Mouse (Mus musculus): ENCODE data around the gene Sergef.

Sergef gene

DNA sequence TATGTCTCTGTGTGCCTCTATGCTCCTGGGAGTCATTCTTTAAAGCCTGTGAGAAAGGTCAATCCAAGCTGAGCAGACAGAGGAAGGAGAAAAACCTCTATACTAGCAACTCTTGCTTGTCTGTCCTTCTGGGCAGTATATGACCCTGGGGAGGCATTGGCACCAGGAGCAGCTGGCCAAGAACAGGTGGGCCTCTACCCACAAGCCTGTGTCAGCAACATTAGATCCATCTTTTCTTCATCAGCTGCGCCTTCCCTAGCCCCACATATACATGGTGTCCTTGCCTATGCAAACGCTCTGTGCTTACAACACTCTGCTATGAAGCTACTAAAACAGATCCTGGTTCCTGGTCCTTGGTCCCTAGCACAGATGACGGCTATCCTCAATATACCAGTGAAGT is 97.5 kb downstream of the Sergef start:
- no peak for DNase-seq (ENCODE audit: low spot score in 2 of 2)

DNA sequence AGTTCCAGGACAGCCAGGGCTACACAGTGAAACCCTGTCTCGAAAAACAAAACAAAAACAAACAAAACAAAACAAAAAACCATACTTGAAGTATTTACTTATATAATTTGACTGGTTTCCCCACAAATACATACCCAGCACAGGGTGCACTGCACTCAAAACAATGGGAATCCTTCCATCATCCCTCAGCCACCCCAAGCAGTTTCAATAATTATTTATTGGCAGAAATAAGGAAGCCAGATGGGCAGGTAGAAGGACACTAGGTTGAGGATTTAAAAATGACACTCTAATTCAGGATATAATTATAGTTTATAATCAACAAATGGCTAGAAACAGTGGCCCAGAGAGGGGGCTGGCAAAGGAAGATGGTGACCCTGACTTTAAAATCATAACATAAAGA is 99.0 kb downstream of the Sergef start:
- DNase-seq (ENCODE audit: low spot score in 2 of 2) = no peak

DNA sequence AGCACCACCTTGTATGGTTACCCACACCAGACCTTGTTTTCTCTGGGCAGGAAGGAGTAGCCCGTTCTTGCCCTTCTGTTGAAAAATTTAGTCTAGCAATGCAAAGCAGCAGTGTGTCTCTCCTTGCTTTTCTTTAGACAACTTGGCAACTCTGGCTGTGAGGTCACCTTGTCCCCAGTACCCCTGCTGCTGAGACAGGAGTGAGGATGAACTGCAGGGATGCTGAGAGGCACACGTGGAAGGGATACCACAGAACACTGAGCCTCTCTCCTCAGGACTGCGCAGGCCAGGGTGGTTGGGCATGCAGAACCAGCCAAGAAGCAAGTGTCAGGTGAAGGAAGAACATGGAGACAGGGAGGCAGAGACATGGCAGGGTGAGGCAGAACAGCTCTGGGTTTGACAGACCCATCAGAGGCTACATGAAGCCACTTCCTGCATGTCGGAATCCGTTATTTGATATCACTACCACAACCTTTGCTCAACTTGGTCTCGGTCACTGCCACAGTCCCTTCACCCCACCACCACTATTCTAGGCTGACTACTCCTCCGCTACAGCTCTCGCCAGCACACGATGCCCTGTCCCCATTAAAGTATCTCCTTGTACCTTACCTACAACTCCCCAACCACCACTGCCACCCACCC is 103.0 kb downstream of the Sergef start:
- no peak for DNase-seq (ENCODE audit: low spot score in 2 of 2)

DNA sequence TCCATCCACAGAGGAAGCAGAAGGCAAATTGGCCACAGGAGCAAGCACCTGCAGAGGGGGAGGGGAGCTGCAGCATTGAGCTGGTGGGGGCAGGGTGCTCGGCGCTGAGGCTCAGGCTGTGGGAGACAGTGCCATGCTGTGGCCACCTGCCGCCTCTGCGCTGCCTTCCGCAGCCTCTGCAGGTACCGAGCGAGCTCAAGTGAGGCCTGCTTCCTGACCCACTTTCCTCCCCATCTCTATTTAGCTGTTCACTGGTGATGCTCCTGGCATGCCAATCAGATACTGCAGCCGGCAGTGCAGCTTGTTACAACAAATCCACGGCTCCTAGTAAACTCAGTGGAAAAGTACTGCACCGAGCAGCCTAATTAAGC is 104.2 kb downstream of the Sergef start:
- peak; percentile 77 to 79 for DNase-seq (ENCODE audit: low spot score in 2 of 2)

DNA sequence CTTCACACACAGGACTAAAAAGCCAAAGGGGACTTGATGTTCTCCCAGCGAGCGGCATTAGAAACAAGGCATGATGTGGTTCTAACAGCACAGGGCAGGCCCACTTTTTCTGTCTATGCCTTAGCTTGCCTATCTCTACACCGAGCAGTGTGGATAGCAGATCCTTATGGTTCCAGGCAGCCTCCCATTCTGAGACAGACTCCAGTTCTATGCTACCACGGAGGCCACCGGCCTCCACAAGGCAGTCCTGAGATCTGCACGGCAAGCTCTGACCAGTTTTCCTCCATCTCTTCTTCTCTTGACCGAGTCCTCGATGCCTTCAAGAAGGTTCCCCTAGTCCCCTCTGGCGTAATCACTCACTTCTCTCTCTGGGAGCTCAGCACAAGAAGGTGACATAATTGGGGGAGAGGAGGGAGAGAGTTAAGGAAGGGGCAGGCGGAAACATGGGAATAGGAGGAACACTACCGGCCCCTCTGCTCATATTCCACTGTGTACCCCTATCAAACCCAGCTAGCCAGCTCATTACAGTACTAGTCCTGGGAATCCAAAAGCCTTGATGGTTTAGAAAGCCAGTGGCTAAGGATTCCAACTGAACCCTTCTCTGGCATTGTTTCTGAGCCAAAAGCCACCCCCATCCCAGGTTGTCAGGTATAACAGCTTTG is 104.7 kb downstream of the Sergef start:
- no peak for DNase-seq (ENCODE audit: low spot score in 2 of 2)

DNA sequence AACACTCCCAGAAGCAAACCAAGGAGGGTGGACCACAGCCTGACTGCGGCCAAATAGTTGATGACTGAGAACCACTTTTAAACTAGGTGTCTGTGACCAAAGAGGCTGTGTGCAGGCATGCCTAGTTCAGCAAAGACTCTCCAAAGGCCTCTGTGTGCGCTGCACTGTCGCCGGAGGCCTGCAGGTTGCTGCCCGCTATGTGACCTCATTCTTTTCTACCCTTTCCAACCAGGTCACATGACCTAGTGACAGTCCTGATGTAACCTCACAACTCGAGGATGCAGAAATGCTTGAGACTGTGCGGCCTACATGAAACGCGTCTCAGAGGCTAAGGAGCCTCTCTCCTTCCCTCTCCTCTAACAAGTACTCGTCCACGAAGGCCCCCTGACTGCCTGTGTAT is 106.1 kb downstream of the Sergef start:
- no peak for DNase-seq (ENCODE audit: low spot score in 2 of 2)

DNA sequence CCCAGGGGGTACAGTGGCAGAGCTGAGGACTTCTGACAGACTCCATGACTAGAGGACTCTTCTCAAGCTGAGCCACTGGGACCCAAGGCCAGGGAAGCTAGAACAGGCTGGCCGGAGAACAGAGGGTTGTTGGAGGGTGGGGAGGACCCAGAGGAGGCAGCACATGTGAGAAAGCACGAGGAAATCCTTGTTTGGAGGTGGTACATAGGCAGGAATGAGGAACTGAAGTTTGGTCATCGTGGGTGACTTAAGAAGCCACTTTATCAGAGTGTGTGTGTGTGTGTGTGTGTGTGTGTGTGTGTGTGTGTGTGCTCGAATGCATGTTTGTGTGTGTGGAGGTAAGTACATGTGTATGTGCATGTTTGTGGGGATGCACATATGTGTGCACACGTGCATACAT is 108.3 kb downstream of the Sergef start:
- DNase-seq (ENCODE audit: low spot score in 2 of 2) = no peak

DNA sequence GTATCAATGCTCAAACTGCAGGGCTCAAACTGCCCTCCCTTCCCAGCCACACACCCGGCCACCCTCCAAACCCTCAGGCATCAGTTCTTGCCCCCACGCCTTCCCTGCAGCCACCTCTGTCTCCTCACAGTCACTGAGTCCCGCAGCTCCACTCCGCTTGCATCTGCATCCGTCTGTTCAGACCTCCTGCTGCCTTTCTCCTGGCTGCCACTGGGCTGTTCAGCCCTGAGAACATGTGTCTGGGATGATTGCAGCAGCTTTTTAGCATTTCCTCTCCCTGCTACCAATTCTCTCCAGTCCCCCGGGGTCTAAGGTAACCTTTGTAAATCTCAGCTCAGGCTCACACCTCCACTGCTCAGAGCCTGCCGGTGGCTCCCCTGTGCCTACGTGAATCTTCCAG is 109.7 kb downstream of the Sergef start:
- DNase-seq (ENCODE audit: low spot score in 2 of 2) = no peak

DNA sequence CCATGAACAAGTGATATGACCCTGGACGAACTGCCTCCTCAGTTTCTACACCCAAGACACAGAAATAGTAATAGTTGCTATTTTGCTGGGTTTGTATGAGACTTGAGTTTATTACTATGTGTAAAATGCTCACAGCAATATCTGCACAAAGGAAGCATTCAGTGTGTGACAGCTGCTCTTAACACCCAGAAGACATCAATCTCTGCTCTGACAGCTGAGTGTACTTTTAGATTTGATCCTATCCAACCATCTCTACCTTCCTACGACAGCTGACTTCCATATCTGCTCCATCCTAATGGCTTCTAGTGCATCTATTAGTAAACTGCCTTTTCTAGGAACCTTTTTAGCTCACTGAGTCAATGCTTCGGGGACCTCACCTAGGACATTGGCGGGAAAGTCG is 110.3 kb downstream of the Sergef start:
- DNase-seq (ENCODE audit: low spot score in 2 of 2) = no peak

DNA sequence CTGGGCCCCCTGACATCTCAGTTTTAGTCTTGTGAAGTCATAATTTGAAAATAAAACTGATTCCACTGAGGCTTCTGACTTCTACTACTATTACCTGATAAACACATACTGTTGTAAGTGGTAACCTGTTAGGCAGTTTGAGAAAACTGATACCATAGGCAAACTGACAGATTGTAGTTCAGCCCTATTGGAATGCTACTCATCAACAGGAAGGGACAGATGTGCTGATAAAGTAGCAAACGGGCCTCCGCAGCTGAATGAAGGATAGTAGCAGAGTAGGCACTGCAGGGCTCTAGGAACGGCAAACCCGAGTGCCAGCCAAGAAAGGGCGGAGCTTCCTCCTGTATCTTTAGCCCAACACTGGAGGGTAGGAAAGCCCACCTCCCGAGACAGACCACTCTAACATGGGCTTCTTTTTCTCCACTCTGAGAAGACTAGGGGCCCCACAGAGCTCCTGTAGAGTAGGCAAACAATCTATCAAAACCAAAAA is 112.9 kb downstream of the Sergef start:
- DNase-seq (ENCODE audit: low spot score in 2 of 2) = no peak

DNA sequence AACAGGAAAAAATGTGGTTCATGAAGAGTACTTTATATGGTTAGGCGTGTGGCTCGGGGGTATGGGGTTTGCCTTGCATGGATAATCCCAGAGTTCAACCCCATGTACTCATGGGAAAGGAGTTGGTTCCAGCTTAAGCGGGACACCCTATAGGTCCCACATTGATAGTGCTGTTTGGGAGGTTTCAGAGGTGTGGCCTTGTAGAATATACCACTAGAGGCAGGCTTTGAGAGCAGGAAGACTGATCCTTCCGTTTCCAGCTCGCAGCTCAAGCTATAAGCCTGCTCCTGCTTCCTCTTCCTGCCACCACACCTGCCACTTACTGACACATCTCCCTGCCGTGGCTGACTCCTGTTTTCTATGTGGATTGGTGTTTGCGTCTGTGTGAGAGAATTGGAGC is 116.4 kb downstream of the Sergef start:
- DNase-seq (ENCODE audit: low spot score in 2 of 2) = no peak

DNA sequence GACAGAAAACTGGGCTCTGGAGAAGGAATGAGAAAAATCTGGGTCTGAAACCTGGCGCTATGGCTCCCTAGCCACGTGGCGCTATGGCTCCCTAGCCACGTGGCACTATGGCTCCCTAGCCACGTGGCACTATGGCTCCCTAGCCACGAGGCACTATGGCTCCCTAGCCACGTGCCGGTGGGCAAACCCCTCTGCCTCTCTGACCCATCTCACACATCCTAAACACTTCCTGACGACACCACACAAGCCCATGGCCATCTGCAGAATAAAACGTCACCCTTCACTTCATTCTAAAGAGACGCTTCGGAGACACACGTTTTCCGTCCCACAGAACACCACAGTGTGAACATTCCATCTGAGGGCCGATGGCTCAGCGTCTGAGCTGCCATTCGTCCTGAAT is 117.8 kb downstream of the Sergef start:
- no peak for DNase-seq (ENCODE audit: low spot score in 2 of 2)

DNA sequence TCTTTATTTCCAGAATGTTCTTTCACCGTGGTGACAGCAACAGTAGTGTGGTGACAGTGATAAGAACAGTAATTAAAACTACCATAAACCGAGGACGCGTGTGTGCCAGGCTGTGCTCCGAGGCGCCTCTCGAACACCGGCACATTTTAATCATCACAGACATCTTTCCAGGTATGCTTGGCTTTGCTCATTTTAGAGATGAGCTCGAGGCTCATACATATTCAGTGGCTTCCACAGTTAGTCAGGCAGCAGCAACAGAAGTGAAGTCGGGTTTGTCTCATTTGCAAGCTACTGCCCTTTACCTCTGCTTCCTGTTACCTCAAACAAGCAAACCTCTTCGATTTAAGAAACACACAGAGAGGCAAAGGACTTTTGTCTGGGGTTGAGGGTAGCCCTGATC is 120.5 kb downstream of the Sergef start:
- DNase-seq (ENCODE audit: low spot score in 2 of 2) = no peak

DNA sequence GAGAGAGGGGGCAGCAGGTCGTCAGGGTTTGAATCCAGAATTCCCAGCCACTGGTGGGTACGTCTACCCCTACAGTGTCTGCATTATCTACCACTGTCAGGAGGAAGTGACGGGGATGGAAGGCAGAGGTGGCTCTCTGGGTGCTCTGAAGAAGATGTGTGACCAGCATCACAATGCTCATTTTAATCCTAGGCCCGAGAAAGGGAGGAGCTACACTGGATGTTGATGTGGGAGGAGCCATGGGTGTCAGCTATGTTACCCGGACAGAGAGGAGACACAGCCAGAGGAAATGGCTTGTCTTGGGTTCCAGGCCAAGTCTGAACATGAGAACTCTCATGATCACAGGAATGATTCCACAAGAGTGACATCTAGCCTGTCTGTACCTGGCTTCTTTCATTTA is 122.4 kb downstream of the Sergef start:
- DNase-seq (ENCODE audit: low spot score in 2 of 2) = no peak

DNA sequence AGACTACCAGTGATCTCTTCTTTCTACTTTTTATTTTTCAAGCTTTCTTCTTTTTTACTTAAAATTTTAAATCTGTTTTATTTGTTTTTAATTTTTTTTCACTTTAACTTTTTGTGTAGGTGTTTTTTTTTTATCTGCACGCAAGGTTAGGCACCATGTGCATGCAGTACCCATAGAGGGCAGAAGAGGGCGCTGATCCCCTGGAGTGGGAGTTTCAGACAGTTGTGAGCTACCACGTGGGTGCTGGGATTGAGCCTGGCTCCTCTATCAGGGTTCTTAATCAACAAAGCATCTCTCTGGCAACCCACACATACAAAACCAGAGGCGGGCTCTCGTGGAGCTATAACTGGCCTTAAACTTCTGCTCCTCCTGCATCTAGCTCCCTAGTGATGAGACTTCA is 123.6 kb downstream of the Sergef start:
- no peak for DNase-seq (ENCODE audit: low spot score in 2 of 2)

DNA sequence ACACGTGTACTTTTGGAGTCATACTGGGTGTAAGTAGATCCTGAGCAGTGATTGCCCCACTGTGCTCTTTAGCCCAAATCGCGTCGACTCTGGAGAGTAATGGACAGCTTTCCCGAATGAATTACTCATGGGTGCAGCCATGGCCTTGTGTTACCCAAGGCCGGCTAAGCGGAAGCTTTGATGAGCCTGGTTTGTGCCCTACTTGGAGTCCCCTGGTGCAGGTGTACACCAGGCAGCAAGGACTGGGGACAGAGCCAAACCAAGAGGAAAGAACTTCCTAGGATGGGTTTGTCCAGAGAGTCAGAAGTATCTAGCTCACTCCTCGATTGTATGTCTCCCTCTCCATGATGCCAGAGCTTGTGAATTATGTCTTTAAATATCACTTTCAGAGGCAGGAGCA is 124.6 kb downstream of the Sergef start:
- DNase-seq (ENCODE audit: low spot score in 2 of 2) = no peak

DNA sequence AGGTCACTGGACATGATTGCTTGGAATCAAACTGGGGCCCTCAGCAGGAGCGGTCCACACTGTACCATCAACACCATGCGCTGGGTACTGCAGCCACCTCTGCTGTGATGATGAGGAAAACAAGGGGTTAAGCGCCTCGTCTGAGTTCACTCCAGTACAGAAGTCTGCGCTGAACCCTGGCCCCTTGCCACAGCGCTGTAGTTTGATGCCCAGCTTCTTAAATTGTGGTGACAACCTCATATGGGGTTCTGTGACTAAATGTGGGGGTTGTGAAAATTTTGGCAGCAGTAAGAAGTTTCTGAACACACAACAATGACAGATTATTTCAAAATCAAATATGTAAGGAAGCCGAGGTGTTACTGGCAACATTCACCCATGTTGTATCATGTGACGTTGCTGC is 126.0 kb downstream of the Sergef start:
- DNase-seq (ENCODE audit: low spot score in 2 of 2) = no peak

DNA sequence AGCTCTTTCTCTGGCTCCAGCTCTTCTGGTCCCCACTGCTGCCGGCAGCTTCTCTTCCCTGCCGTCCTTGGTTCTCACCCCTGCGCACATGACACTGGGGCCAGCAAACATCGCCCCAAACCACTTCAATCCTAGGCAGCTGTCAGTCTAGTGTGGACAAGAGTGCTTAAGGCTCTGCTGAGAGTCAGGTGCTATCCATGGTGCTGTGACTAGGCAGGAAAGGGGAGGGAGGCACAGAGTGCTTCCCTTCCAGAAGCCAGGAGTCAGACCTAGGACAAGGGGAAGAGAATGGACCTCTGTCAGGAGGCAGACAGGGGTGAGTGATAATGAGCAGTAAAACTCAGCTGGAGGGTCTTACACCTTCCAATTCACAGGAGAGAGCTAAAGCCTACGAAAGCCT is 126.8 kb downstream of the Sergef start:
- no peak for DNase-seq (ENCODE audit: low spot score in 2 of 2)

DNA sequence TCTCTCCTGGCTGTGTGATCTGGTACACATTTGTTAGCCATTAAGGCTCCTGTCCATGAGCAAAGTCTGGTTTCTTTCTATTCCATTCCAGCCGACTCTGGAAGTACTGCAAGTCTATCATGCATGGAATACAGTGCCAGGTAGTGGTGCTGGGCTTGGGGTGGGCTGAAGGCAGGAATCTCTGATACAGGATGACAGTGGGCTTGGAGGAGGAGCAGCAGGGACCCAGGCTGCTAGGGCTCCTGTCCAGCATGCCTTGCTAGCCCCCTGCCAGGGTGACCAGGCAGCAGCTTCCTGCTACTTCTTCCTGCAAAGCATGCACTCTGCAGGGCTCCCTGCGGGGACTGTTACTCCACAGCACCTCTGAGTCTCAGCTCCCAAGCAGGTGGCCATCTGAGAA is 128.8 kb downstream of the Sergef start:
- DNase-seq (ENCODE audit: low spot score in 2 of 2) = no peak

DNA sequence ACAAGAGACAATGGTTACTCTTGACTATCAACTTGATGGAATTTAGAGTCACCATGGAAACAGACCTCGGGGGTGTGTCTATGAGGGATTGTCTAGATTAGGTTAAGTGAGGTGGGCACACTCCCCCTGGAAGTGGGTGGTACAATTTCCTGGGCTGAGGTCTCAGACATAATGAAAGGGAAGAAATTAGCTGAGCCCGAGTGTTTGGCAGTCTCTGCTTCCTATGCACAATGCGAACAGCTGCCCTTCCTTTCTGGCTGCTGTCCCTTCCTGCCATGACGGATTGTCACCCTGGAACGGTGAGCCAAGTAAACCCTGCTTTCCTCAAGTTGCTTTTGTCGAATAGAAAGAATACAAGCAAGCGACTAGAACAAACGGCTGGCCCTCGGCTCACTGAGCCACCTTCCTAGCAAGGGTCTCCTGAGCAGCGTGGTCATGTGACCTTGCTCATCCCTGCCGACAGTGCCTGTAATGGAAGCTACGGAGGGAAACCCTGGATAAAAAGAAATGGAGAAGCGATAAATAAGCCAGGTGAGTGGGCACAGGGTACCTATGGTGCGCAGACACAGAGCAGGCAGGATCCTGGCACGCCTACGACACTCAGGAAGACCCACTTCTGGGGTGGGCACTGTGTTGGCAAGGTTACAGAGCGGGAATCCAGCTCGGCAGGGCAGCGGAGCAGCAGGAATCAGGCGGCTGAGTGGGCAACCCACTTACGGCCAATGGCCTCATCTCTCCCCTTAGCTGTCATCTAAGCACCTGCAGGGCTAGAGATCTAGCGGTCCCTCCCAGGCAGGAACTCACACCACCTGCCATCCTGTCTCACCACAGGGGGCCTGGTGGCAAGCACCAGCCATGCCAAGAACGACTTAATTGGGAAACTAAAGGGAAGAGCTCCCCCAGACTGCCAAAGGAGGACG is 130.0 kb downstream of the Sergef start:
- no peak for DNase-seq (ENCODE audit: low spot score in 2 of 2)

DNA sequence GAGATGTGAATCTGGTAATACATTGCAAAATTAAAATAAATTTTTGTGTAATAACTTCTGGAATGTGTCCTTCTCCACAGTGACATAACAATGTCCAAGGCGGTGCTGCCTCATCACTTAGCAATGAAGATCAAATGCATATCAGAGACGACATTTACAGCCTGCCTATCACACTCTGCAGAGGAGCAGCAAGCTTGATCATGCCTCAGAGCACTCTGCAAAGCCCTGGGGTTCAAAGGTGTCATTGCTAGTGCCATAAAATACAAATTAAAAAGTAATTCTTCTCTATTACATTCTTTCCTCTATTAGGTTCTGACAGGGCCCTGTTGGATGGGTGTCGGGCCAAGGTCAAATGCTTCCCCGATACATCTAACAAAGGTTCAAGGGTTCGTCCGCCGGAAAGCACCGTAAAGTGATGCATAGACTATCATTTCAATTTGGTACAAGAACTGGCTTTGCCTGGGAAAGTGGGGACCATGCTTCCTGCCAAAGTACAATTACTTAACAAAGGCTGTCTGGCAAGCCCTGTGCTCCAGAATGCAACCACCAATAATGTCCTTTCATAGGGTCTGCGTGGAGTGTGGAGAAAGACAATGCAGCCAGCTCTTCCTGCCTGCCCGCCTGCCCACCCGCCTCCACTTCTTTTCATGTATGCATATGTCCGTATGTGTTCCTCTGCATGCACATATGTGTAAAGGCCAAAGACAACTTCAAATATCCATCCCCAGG is 130.9 kb downstream of the Sergef start:
- DNase-seq (ENCODE audit: low spot score in 2 of 2) = no peak

DNA sequence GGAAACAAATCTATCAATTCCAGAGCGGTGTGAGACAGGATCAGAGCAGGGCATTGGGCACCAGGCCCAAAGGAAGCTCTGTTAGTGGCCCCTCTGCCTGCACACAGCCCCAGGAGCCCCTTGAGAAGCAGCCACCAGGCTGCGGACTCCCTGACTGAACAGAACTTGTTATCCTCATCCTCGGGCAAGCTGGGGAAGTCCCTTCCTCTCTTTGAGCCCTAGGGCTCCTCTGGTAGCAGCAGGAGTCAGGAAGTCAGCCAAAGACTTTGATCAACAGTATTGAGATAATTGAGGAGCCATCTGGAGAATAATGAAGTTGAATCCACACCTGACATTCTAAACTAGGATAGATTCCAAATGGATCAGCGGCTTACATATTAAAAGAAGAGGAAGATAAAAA is 135.4 kb downstream of the Sergef start:
- DNase-seq (ENCODE audit: low spot score in 2 of 2) = no peak

Measured in thymus, postnatal 10 days (tissue).